Mouse (Mus musculus): ENCODE measurements around the gene Spon1. TPM values are rescaled to one million over a fixed set of nuclear protein-coding genes. Genes with fewer than 3 reads are reported as not detected.

Spon1 gene
- polyA plus RNA-seq, 1 experiment from 2014 or later: 62.4 TPM

GRCm38 (mm10) chr7:113893944-113894662 lies 128.3 kb downstream of the Spon1 start:
- H3K4me1 ChIP-seq (replicated peaks): no peaks in the 10 kb centered on the region
- ATAC-seq: 0 out of 2 replicates have a peak, but pooled peaks have one; percentile 27
- no peak overlapping the region for H3K4me2 ChIP-seq (replicated peaks)
- 89% methylated on average over 7 of the region's 7 CpGs for WGBS
- no peak overlapping the region for H3K27ac ChIP-seq
- no peaks in the 10 kb centered on the region for H3K36me3 ChIP-seq
- 0 out of 2 replicates have a peak, but pooled peaks cover 2% of the 10 kb centered on the region for H3K9me3 ChIP-seq
- H3K9ac ChIP-seq (replicated peaks): no peak overlapping the region
- no peak overlapping the region for H3K4me3 ChIP-seq (replicated peaks)
- no peaks in the 10 kb centered on the region for H3K27me3 ChIP-seq

- 62% methylated on average over 5 of the region's 5 CpGs for WGBS
- Histone ChIP-seq H3K27me3 (no peaks in the 10 kb centered on the region), H3K27ac (no peak overlapping the region), H3K9ac (replicated peaks) (no peak overlapping the region), H3K9me3 (0 out of 2 replicates have a peak, but pooled peaks cover 2% of the 10 kb centered on the region), H3K4me1 (replicated peaks) (no peaks in the 10 kb centered on the region), H3K4me3 (replicated peaks) (no peak overlapping the region), H3K4me2 (replicated peaks) (no peak overlapping the region), H3K36me3 (no peaks in the 10 kb centered on the region)
- no peak for ATAC-seq
Measured at GRCm38 (mm10) chr7:113895266-113895665, 129.5 kb downstream of the Spon1 start.

GRCm38 (mm10) chr7:113898388-113898787 lies 132.6 kb downstream of the Spon1 start:
- Histone ChIP-seq H3K4me1 (replicated peaks) (peaks cover 14% of the 10 kb centered on the region), H3K9ac (replicated peaks) (no peak overlapping the region), H3K4me2 (replicated peaks) (no peak overlapping the region), H3K4me3 (replicated peaks) (no peak overlapping the region), H3K27ac (no peak overlapping the region), H3K9me3 (no peaks in the 10 kb centered on the region), H3K36me3 (no peaks in the 10 kb centered on the region), H3K27me3 (no peaks in the 10 kb centered on the region)
- no peak for ATAC-seq

- H3K36me3 ChIP-seq: no peaks in the 10 kb centered on the region
- peak overlapping the region; percentile 32; the same call in 1 of the 2 replicates for H3K4me2 ChIP-seq (replicated peaks)
- ATAC-seq: no peak
Measured at GRCm38 (mm10) chr7:113901511-113901910, 135.7 kb downstream of the Spon1 start.

GRCm38 (mm10) chr7:113901941-113902515 lies 136.2 kb downstream of the Spon1 start:
- H3K27ac ChIP-seq: 0 out of 2 replicates have a peak overlapping the region, but pooled peaks have one; percentile 12
- WGBS: 10% methylated on average over 10 of the region's 10 CpGs
- ATAC-seq: peak; percentile 71
- H3K27me3 ChIP-seq: no peaks in the 10 kb centered on the region
- H3K4me3 ChIP-seq (replicated peaks): no peak overlapping the region
- peaks cover 20% of the 10 kb centered on the region for H3K4me1 ChIP-seq (replicated peaks)
- no peak overlapping the region for H3K9ac ChIP-seq (replicated peaks)
- no peaks in the 10 kb centered on the region for H3K9me3 ChIP-seq
- peak overlapping the region; percentile 32 for H3K4me2 ChIP-seq (replicated peaks)
- no peaks in the 10 kb centered on the region for H3K36me3 ChIP-seq

More at GRCm38 (mm10) chr7:113901511-113901910, 135.7 kb downstream of the Spon1 start:
- H3K27me3 ChIP-seq: no peaks in the 10 kb centered on the region
- no peaks in the 10 kb centered on the region for H3K9me3 ChIP-seq
- H3K9ac ChIP-seq (replicated peaks): no peak overlapping the region
- 0 out of 2 replicates have a peak overlapping the region, but pooled peaks have one; percentile 12 for H3K27ac ChIP-seq
- WGBS: 70% methylated on average over 2 of the region's 2 CpGs
- H3K4me1 ChIP-seq (replicated peaks): peaks cover 20% of the 10 kb centered on the region
- H3K4me3 ChIP-seq (replicated peaks): no peak overlapping the region

GRCm38 (mm10) chr7:113903127-113903827 lies 137.5 kb downstream of the Spon1 start:
- WGBS: 86% methylated on average over 3 of the region's 3 CpGs
- no peak for ATAC-seq
- H3K4me1 ChIP-seq (replicated peaks): peaks cover 20% of the 10 kb centered on the region
- no peak overlapping the region for H3K9ac ChIP-seq (replicated peaks)
- no peak overlapping the region for H3K4me2 ChIP-seq (replicated peaks)
- no peak overlapping the region for H3K4me3 ChIP-seq (replicated peaks)
- H3K36me3 ChIP-seq: no peaks in the 10 kb centered on the region
- no peak overlapping the region for H3K27ac ChIP-seq
- H3K9me3 ChIP-seq: no peaks in the 10 kb centered on the region
- no peaks in the 10 kb centered on the region for H3K27me3 ChIP-seq

- no peak for ATAC-seq
- H3K4me3 ChIP-seq (replicated peaks): no peak overlapping the region
- no peak overlapping the region for H3K9ac ChIP-seq (replicated peaks)
- no peak overlapping the region for H3K4me2 ChIP-seq (replicated peaks)
- no peaks in the 10 kb centered on the region for H3K27me3 ChIP-seq
- WGBS: 72% methylated on average over 5 of the region's 5 CpGs
- H3K27ac ChIP-seq: no peak overlapping the region
- H3K4me1 ChIP-seq (replicated peaks): peaks cover 24% of the 10 kb centered on the region
- no peaks in the 10 kb centered on the region for H3K36me3 ChIP-seq
- no peaks in the 10 kb centered on the region for H3K9me3 ChIP-seq
Measured at GRCm38 (mm10) chr7:113903939-113904338, 138.1 kb downstream of the Spon1 start.

GRCm38 (mm10) chr7:113904348-113904895 lies 138.6 kb downstream of the Spon1 start:
- Histone ChIP-seq H3K9me3 (no peaks in the 10 kb centered on the region), H3K36me3 (no peaks in the 10 kb centered on the region), H3K27me3 (no peaks in the 10 kb centered on the region), H3K4me2 (replicated peaks) (no peak overlapping the region), H3K27ac (peak overlapping the region; percentile 35; the same call in 1 of the 2 replicates), H3K4me1 (replicated peaks) (peaks cover 28% of the 10 kb centered on the region), H3K4me3 (replicated peaks) (no peak overlapping the region), H3K9ac (replicated peaks) (no peak overlapping the region)
- WGBS: 24% methylated on average over 7 of the region's 7 CpGs
- peak; percentile 60 for ATAC-seq

- 0 out of 2 replicates have a peak, but pooled peaks have one; percentile 43 for ATAC-seq
- H3K27ac ChIP-seq: no peak overlapping the region
- WGBS: 22% methylated on average over 12 of the region's 12 CpGs
- no peak overlapping the region for H3K4me2 ChIP-seq (replicated peaks)
- no peak overlapping the region for H3K4me3 ChIP-seq (replicated peaks)
- H3K27me3 ChIP-seq: no peaks in the 10 kb centered on the region
- peaks cover 19% of the 10 kb centered on the region for H3K4me1 ChIP-seq (replicated peaks)
- H3K9me3 ChIP-seq: no peaks in the 10 kb centered on the region
- no peak overlapping the region for H3K9ac ChIP-seq (replicated peaks)
- no peaks in the 10 kb centered on the region for H3K36me3 ChIP-seq
Measured at GRCm38 (mm10) chr7:113909161-113909825, 143.5 kb downstream of the Spon1 start.

GRCm38 (mm10) chr7:113910856-113911255 lies 145.1 kb downstream of the Spon1 start:
- H3K27me3 ChIP-seq: no peaks in the 10 kb centered on the region
- H3K4me2 ChIP-seq (replicated peaks): no peak overlapping the region
- peaks cover 16% of the 10 kb centered on the region for H3K4me1 ChIP-seq (replicated peaks)
- 90% methylated on average over 7 of the region's 7 CpGs for WGBS
- H3K9ac ChIP-seq (replicated peaks): no peak overlapping the region
- no peaks in the 10 kb centered on the region for H3K9me3 ChIP-seq
- H3K4me3 ChIP-seq (replicated peaks): no peak overlapping the region
- no peak for ATAC-seq
- no peaks in the 10 kb centered on the region for H3K36me3 ChIP-seq
- no peak overlapping the region for H3K27ac ChIP-seq

GRCm38 (mm10) chr7:113915936-113916335 lies 150.1 kb downstream of the Spon1 start:
- Histone ChIP-seq H3K9ac (replicated peaks) (no peak overlapping the region), H3K4me1 (replicated peaks) (no peaks in the 10 kb centered on the region), H3K27ac (no peak overlapping the region), H3K27me3 (no peaks in the 10 kb centered on the region), H3K4me3 (replicated peaks) (no peak overlapping the region), H3K36me3 (no peaks in the 10 kb centered on the region), H3K4me2 (replicated peaks) (no peak overlapping the region), H3K9me3 (no peaks in the 10 kb centered on the region)
- no peak for ATAC-seq
- 86% methylated on average over 4 of the region's 4 CpGs for WGBS

Data from midbrain, embryonic 13.5 days (tissue).